Mouse (Mus musculus) midbrain, embryonic 15.5 days (tissue): ENCODE measurements around the gene Icam2. TPM values are rescaled to one million over a fixed set of nuclear protein-coding genes. Genes with fewer than 3 reads are reported as not detected.

Source experiments
- ATAC-seq: fragments of 200-750 bp; cut with Nextera tagmentation; replicated peaks from 2 replicates; pipeline ENCODE4 v1.8.0; 2017; ENCODE audit warnings: moderate TSS enrichment
- H3K27ac ChIP-seq: fragments of 300-500 bp; sonication (generic); 2 replicates; pipeline ENCODE4 v1.5.1; 2015; ENCODE audit warnings: mild to moderate bottlenecking, inconsistent platforms
- H3K27me3 ChIP-seq: fragments of 300-500 bp; sonication (generic); replicated peaks from 2 replicates; pipeline ENCODE4 v1.6.1; 2015; ENCODE audit warnings: inconsistent platforms
- H3K36me3 ChIP-seq: fragments of 300-500 bp; sonication (generic); replicated peaks from 2 replicates; pipeline ENCODE4 v1.6.1; 2015; ENCODE audit warnings: inconsistent platforms
- H3K4me1 ChIP-seq: fragments of 300-500 bp; sonication (generic); 2 replicates; pipeline ENCODE4 v1.6.1; 2015; ENCODE audit warnings: inconsistent platforms
- H3K4me2 ChIP-seq: fragments of 300-500 bp; sonication (generic); 2 replicates; pipeline ENCODE4 v1.6.1; 2015; ENCODE audit warnings: inconsistent platforms, mild to moderate bottlenecking, moderate library complexity
- H3K4me3 ChIP-seq: fragments of 300-500 bp; sonication (generic); 2 replicates; pipeline ENCODE4 v1.5.1; 2015; ENCODE audit warnings: mild to moderate bottlenecking, inconsistent platforms
- H3K9ac ChIP-seq: fragments of 300-500 bp; sonication (generic); 2 replicates; pipeline ENCODE4 v1.6.1; 2015; ENCODE audit warnings: mild to moderate bottlenecking, inconsistent platforms
- H3K9me3 ChIP-seq: fragments of 300-500 bp; sonication (generic); 2 replicates; pipeline ENCODE4 v1.6.1; 2016; ENCODE audit warnings: inconsistent platforms
- WGBS: fragments of 180-500 bp; shearing (Covaris S2); methylation state at CpG from one replicate; pipeline ENCODE4 v1.1.7; 2015; ENCODE audit warnings: mixed read lengths; 5-methylcytosine and 5-hydroxymethylcytosine counted together
- polyA plus RNA-seq: library from polyadenylated mRNA; unstranded; fragments of >200 nt; fragmentation: Nextera tagmentation; extraction: Ambion mirVana; gene quantifications from 2 replicates; pipeline ENCODE4 v1.2.1, GENCODE M21; 2015

The Icam2 gene
- polyA plus RNA-seq, 1 experiment from 2014 or later, result 18.2 TPM

DNA sequence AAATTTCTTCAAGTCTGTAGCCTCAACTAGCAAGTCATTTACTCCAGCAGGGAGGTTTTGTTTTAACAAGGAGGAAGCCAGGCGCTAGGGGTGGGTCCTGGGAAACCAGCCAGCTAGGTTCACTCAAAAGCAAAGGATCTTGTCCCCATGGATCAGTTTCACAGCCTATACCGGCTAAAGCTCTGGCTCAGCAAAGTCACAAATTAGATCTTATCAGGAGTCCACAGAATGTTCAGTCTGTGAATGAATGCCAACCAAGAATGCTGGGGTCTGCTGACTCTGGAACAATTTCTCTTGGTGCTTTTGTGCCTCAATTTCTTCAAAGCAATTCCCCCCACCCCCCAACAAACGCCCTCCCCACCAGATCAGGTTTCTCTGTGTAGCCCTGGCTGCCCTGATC is 1.7 kb upstream of the Icam2 start:
- no peaks in the 10 kb centered on the region for H3K36me3 ChIP-seq
- no peak overlapping the region for H3K4me2 ChIP-seq
- H3K9me3 ChIP-seq, result no peaks in the 10 kb centered on the region
- H3K4me3 ChIP-seq, result no peak overlapping the region
- no peaks in the 10 kb centered on the region for H3K4me1 ChIP-seq
- H3K27ac ChIP-seq, result no peak overlapping the region
- no peak overlapping the region for H3K9ac ChIP-seq
- H3K27me3 ChIP-seq, result no peaks in the 10 kb centered on the region
- 47% methylated on average over 3 of the region's 3 CpGs for WGBS
- no peak for ATAC-seq

DNA sequence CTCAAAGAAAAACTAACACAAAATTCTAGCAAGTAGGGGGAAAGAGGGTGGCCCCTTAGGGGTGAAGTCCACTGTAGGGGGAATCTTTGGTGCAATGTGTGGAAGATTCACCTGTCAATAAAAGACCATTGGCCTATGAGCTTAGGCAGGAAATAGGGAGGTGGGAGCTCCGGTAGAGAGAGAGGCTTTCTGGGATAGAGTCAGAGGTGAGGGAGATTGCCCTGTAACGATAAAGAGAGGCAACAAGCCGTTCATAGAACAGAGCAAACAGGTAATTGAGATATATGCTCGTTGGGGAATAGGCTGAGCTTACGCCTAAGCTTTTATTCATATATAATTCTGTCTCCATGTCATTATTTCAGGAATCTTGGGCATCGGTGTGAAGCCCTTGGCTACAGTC is 855 bp downstream of the Icam2 start:
- H3K4me2 ChIP-seq, result no peak overlapping the region
- H3K27ac ChIP-seq, result no peak overlapping the region
- no peak overlapping the region for H3K4me3 ChIP-seq
- ATAC-seq, result no peak
- H3K9me3 ChIP-seq, result no peaks in the 10 kb centered on the region
- 82% methylated on average over 6 of the region's 6 CpGs for WGBS
- H3K4me1 ChIP-seq, result no peaks in the 10 kb centered on the region
- no peaks in the 10 kb centered on the region for H3K36me3 ChIP-seq
- no peak overlapping the region for H3K9ac ChIP-seq
- no peaks in the 10 kb centered on the region for H3K27me3 ChIP-seq

DNA sequence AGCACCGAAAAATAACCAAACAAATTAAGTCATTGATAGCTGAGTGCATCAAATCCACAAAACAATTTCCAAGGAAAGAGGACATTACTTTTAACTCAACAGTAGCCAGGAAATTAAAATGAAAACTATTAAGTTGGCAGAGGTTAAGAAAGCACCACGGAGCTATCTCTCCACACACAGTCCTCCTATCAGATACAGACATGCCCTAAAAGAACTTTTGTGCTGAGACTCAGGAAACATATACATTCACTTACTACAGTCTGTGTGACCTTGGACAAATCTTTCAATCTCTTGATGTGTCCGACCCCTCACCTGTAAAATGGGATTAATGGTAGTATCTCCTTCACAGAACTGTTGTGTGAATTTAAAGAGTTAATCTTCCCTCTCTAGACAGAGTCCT is 1.5 kb downstream of the Icam2 start:
- Histone ChIP-seq H3K4me2 (no peak overlapping the region), H3K4me3 (no peak overlapping the region), H3K36me3 (no peaks in the 10 kb centered on the region), H3K4me1 (no peaks in the 10 kb centered on the region), H3K9ac (no peak overlapping the region), H3K9me3 (no peaks in the 10 kb centered on the region), H3K27ac (no peak overlapping the region), H3K27me3 (no peaks in the 10 kb centered on the region)
- WGBS, result 88% methylated on average over 3 of the region's 3 CpGs
- ATAC-seq, result no peak

DNA sequence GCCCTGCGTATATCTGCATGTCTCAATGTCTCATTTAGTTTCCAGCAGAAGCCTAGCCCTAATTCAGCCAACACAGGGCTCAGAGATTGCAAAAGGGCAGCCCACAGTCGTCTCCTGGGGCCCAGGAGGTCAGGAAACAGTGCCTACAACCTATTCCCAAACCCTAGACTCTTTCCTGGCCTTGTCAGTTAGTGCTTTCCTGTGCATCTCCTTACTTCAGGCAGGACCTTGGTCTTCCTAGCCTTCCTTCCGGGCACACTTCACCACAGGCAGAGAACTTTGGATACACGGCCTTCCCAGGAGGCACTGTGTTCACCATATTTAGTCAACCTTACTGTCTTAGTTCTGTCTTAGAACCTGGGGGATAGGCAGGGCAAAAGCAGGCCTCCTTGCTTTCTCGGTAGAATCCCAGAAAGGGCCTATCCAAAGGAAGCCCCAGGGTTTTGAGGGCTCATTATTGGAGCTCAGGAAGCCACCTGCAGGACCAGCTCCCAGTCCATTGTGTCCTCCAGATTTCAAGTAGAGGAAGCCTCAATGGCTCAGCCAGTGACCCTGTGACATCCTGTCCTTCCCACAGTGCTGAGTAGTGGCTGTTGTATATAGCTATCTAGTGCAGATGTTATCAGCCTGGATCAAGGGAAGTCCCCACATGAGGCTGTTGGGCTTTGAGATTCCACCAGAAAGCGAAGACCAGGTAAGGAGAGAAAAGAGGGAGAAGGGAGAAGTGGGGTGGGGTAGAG is 4.7 kb downstream of the Icam2 start:
- 80% methylated on average over 6 of the region's 6 CpGs for WGBS
- H3K9me3 ChIP-seq, result no peaks in the 10 kb centered on the region
- H3K4me3 ChIP-seq, result no peak overlapping the region
- no peak for ATAC-seq
- no peak overlapping the region for H3K27ac ChIP-seq
- no peak overlapping the region for H3K4me2 ChIP-seq
- no peaks in the 10 kb centered on the region for H3K4me1 ChIP-seq
- no peaks in the 10 kb centered on the region for H3K27me3 ChIP-seq
- no peaks in the 10 kb centered on the region for H3K36me3 ChIP-seq
- no peak overlapping the region for H3K9ac ChIP-seq

DNA sequence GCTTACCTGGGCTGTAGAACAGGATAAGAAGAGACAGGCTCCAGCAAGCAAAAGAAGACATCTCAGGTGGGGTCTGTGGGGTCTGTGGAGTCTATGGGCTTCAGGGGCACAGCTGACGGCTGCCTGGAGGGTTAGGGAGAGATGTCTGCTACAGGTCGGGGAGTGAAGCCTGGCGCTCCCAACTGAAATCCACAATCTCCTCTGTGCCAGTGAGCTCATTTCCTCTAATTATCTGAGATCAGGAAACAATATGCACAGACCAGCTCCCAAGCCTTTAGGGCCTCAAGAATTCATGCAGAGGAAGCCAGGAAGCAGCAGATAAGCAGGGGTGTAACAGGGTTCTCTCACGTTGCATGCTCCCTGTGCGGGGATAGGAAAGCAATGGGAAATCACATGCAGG is 5.5 kb downstream of the Icam2 start:
- no peak for ATAC-seq
- Histone ChIP-seq H3K4me1 (no peaks in the 10 kb centered on the region), H3K9ac (no peak overlapping the region), H3K9me3 (no peaks in the 10 kb centered on the region), H3K4me3 (no peak overlapping the region), H3K4me2 (no peak overlapping the region), H3K27ac (no peak overlapping the region), H3K27me3 (no peaks in the 10 kb centered on the region), H3K36me3 (no peaks in the 10 kb centered on the region)
- WGBS, result 82% methylated on average over 5 of the region's 5 CpGs

DNA sequence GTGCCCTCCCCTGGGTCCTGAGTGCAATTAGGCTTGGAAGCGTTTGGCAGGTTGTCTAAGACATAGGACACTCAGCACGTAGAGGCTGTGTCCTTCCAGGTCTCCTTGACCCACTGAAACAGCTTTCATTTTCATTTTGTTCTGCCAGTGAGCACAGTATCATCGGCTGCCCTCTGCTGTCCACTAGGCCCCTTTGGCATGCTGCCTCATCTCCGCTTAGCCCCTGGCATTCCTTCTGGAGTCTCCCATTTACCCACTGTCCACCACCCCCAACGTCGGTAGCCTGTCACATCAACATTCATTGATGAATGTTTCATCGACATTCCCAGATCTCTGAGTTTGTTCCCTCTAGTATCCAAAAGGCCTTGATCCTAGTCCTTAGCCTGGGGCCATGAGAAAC is 6.0 kb downstream of the Icam2 start:
- ATAC-seq, result no peak
- Histone ChIP-seq H3K27me3 (no peaks in the 10 kb centered on the region), H3K9ac (no peak overlapping the region), H3K4me1 (no peaks in the 10 kb centered on the region), H3K27ac (no peak overlapping the region), H3K4me2 (no peak overlapping the region), H3K9me3 (no peaks in the 10 kb centered on the region), H3K4me3 (no peak overlapping the region), H3K36me3 (no peaks in the 10 kb centered on the region)
- WGBS, result 82% methylated on average over 7 of the region's 7 CpGs

DNA sequence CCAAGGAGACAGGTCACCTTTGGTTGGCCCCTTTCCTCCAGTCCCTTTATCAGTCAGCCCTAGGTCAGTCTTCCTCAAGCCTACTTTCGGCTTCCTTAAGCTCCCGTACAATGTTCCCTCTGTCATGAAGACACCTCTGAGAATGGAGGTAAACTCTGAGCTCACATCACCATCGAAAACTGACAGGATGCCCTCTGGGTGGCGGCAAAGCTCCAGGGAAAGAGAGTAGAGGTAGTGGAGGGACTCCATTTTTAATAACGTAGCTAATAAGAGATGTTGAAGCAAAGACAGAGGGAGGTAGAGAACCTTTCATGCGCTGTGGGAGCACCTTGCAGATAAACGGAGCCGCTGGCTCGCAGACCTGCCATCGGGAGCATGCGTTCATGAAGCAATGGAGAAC is 6.9 kb downstream of the Icam2 start:
- no peaks in the 10 kb centered on the region for H3K36me3 ChIP-seq
- no peaks in the 10 kb centered on the region for H3K4me1 ChIP-seq
- H3K4me2 ChIP-seq, result no peak overlapping the region
- WGBS, result 85% methylated on average over 11 of the region's 11 CpGs
- no peak overlapping the region for H3K4me3 ChIP-seq
- H3K9ac ChIP-seq, result no peak overlapping the region
- H3K9me3 ChIP-seq, result no peaks in the 10 kb centered on the region
- no peaks in the 10 kb centered on the region for H3K27me3 ChIP-seq
- no peak for ATAC-seq
- no peak overlapping the region for H3K27ac ChIP-seq

DNA sequence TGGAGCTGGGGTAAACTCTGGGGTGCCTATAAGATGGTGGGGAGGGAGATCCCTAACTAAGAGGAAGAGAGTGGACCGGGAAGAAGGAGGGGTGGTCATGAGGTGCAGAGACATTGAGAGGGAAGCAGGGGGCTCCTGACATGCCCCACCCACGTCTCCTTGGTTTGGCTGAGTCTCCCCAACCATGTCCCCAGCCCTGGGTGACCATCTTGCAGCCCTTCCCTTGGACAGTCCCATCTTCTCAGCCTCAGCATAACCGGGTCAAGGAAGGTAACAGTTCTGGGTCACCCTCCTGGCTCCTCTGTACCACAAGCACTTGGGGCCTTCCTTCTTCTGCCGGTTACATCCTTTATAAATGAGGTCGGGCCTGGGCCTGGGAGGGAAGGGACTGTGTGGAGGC is 12.9 kb downstream of the Icam2 start:
- H3K9me3 ChIP-seq, result no peaks in the 10 kb centered on the region
- no peak overlapping the region for H3K4me2 ChIP-seq
- H3K27me3 ChIP-seq, result no peaks in the 10 kb centered on the region
- ATAC-seq, result no peak
- 84% methylated on average over 5 of the region's 5 CpGs for WGBS
- H3K4me3 ChIP-seq, result no peak overlapping the region
- H3K27ac ChIP-seq, result no peak overlapping the region
- H3K36me3 ChIP-seq, result no peaks in the 10 kb centered on the region
- H3K4me1 ChIP-seq, result no peaks in the 10 kb centered on the region
- no peak overlapping the region for H3K9ac ChIP-seq

DNA sequence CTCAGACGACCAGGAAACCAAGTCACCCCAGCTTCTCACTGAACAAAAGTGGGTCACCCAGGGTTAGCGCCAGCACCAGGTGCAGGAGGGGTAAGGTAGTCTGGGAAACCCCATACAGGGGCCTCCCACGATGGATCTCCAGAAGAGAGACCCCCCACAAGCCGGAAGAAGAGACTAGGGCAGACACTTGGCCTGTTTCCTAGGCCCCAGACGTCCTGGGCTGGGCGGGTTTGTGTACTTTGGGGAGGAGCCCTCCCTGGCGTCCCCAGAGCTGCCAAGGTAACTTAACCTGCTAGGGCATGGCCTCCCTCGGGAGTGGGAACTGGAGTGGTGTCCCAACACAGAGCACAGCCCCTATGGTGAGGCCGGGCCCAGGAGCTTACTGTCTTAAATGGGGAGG is 13.3 kb downstream of the Icam2 start:
- H3K27ac ChIP-seq, result no peak overlapping the region
- ATAC-seq, result no peak
- H3K4me3 ChIP-seq, result no peak overlapping the region
- H3K27me3 ChIP-seq, result no peaks in the 10 kb centered on the region
- 55% methylated on average over 9 of the region's 9 CpGs for WGBS
- H3K4me1 ChIP-seq, result no peaks in the 10 kb centered on the region
- no peak overlapping the region for H3K9ac ChIP-seq
- no peaks in the 10 kb centered on the region for H3K9me3 ChIP-seq
- no peaks in the 10 kb centered on the region for H3K36me3 ChIP-seq
- H3K4me2 ChIP-seq, result no peak overlapping the region

DNA sequence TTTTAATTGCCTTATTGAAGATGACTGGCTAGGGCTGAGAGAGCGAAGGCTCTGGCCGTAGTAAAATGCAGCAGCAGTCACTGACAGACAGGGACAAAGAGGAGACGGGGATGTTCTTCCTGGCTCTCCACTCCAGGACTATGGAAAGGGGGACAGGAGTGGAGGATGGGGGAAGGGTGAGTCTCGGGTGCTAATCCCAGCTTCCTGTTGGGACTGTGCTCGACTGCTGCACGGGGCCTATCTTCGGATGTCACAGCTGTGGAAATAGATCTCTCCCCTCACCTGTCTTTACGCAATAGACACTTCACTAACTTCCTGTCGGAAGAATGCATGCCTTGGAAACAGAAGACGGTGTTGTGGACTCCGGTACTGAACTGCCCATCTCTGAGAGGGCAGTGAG is 13.9 kb downstream of the Icam2 start:
- ATAC-seq, result no peak
- H3K27me3 ChIP-seq, result no peaks in the 10 kb centered on the region
- WGBS, result 64% methylated on average over 11 of the region's 11 CpGs
- H3K9ac ChIP-seq, result no peak overlapping the region
- H3K4me2 ChIP-seq, result no peak overlapping the region
- no peaks in the 10 kb centered on the region for H3K36me3 ChIP-seq
- no peak overlapping the region for H3K4me3 ChIP-seq
- H3K9me3 ChIP-seq, result no peaks in the 10 kb centered on the region
- no peaks in the 10 kb centered on the region for H3K4me1 ChIP-seq
- H3K27ac ChIP-seq, result no peak overlapping the region

DNA sequence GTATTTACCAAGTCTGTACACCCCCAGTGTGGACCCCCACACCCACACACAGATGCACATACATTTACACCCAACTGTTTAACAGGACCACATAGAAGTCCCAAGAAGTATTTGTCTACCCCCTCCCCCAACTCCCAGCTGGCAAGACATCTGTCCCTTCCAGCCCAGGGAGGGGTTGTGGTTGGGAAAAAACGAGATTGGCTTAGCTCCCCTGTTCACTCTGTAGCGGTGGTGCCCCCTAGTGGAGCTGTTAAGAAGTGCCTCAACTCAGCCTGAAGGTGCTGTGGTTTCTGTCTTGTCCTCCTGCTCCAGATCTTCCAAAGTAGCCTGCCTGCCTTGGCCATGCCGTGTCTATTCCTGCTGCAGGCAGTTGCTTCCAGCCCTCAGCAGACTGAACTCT is 21.6 kb downstream of the Icam2 start:
- Histone ChIP-seq H3K27ac (no peak overlapping the region), H3K9ac (no peak overlapping the region), H3K9me3 (no peaks in the 10 kb centered on the region), H3K4me1 (no peaks in the 10 kb centered on the region), H3K36me3 (no peaks in the 10 kb centered on the region), H3K4me2 (no peak overlapping the region), H3K4me3 (no peak overlapping the region), H3K27me3 (no peaks in the 10 kb centered on the region)
- WGBS, result 18% methylated on average over 3 of the region's 3 CpGs
- ATAC-seq, result no peak

DNA sequence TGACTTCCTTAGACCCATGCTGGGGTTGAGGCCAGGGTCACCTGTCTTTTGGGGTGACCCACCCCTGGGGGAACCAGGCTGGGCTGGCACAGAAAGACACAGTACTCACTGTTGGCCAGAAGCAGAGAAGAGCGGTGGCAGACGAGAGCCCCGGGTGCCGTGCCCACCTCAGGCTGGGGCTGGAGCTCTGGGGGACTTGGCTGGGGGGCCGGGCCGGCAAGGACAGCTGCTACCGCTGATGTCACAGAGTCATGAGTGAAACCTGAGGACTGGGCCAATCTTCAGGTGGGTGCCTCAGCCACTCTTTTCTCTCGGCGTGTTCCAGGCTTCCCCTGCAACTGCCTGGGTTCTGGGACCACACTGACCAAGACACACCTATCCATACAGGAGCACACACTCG is 22.5 kb downstream of the Icam2 start, which contains the start of gene Prr29:
Gene Prr29, plus strand, starts transcription at position 107 of the 400 bp plus-strand sequence.
- Histone ChIP-seq H3K9ac (no peak within 1 kb of the TSS), H3K4me2 (no peak within 1 kb of the TSS), H3K9me3 (no peaks in the 10 kb centered on the region), H3K36me3 (no peaks in the 10 kb centered on the region), H3K4me3 (no peak within 1 kb of the TSS), H3K27ac (no peak within 1 kb of the TSS), H3K4me1 (no peaks in the 10 kb centered on the region), H3K27me3 (no peaks in the 10 kb centered on the region)
- ATAC-seq, result no peak
- 61% methylated on average over 10 of the region's 10 CpGs for WGBS

DNA sequence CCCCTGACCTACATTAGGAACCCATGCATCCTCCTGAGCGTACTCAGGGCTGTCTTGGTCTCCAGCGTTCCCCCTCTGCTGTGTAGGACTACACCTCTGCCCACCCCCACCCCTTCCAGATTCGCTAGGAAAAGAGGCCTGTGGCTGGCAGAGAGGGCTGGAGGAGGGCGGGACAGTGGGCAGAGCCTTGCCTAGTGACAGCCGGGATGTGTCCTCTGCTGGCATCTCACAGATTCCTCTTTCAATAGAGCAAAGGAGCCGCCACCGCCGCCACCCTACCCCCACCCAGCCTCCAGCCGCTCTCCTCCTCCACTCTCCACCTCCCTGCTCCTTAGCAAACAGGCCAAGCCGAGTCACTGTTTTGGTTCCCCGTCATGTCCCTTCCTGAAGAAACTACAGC is 23.2 kb downstream of the Icam2 start:
- no peak for ATAC-seq
- Histone ChIP-seq H3K9ac (no peak overlapping the region), H3K36me3 (no peaks in the 10 kb centered on the region), H3K27me3 (no peaks in the 10 kb centered on the region), H3K4me3 (no peak overlapping the region), H3K9me3 (no peaks in the 10 kb centered on the region), H3K4me1 (no peaks in the 10 kb centered on the region), H3K4me2 (no peak overlapping the region), H3K27ac (no peak overlapping the region)
- 6% methylated on average over 11 of the region's 11 CpGs for WGBS
